Mouse (Mus musculus): ENCODE measurements around the gene Vmn1r176.
"Not testable (repeated sequence)": the region's sequence is repeated elsewhere in the genome, so short reads cannot be mapped to it uniquely, and the experiment has no call there.

Gene Vmn1r176

DNA sequence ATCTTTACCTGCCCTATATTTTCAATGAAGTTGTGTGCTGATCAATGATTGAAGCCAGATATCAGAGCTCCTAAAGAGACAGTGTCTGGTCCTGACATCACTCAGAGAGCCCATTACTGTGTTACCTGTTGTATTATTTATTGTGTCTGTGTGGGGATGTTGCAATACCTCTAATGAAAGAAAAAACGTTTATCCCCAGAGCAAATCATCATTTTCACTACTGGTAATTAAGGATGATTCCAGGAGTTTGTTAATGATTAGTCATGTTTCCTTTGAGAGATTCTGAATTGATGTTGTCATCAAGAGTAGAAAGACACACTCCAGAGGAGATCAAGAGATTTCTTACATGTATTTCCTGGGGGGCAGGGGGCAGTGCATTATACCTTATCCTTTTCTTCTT is at the start of gene Vmn1r176:
Gene Vmn1r176 (minus strand): TSS at position 101 of the 400 bp plus-strand sequence.
- not testable (repeated sequence) for DNase-seq

DNA sequence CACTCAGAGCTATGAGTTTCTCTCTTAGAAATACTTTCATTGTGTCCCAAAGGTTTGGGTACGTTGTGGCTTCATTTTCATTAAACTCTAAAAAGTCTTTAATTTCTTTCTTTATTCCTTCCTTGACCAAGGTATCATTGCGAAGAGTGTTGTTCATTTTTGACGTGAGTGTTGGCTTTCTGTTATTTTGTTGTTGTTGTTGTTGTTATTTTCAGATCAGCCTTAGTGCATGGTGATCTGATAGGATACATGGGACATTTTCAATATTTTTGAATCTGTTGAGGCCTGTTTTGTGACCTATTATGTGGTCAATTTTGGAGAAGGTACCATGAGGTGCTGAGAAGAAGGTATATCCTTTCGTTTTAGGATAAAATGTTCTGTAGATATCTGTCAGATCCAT is 39.7 kb upstream of the Vmn1r176 start:
- not testable (repeated sequence) for DNase-seq

DNA sequence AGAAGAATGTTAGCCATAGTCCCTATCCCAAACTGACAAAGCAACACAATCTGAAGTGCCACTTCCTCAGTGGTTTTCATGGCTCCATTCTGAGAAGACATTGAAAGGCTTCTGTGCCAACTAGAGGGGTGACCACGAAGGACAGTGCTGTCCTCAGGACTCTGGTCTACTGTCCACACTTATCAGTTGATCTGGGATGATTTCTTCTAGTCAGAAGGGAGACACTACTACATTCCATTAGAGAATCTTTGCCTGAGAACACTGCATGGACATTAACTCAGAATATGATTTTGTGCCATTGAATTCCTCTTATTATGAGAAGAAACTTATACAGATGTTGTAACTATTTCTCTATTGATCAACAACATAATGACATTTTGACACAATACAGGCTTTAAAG is 29.2 kb upstream of the Vmn1r176 start, which contains the start of gene Vmn1r177:
Gene Vmn1r177 (minus strand): TSS at position 101 of the 400 bp plus-strand sequence.
- not testable (repeated sequence) for DNase-seq

DNA sequence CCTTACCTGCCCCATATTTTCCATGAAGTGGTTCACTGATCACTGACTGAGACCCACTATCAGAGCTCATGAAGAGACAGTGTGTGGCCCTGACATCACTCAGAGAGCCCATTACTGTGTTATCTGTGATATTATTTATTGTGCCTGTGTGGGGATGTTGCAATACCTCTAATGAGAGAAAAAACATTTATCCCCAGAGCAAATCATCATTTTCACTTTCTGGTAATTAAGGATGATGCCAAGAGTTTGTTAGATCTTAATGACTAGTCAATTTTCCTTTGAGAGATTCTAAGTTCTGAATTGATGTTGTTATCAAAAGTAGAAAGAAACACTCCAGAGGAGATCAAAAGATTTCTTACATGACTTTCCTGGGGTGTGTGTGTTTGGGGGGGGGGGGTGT is 26.6 kb downstream of the Vmn1r176 start, which contains the start of gene Vmn1r175:
Gene Vmn1r175 (minus strand): TSS at position 101 of the 400 bp plus-strand sequence.
- not testable (repeated sequence) for DNase-seq

DNA sequence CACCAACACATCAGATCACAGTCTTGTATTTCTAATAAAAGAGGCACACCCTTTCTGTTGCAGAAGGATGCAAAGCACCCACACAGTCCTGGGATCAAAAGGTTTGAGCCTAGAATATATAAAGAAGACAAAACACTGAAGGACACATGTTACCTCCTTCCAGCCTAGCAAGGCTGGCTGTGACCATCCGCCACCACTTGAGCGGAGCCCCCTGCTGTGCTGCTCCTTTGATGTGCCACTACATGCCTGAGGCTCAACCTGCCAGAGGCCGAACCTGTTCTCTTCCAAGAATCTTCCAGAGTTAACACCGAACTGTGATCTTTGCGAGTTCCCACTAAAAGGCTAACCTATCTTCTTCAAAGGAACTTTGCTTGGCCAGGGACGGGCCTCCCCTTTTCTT is 52.6 kb downstream of the Vmn1r176 start:
- no peak for DNase-seq
